Mouse (Mus musculus) lung, postnatal 10 days (tissue): ENCODE results near the gene Rhoj.
A peak's percentile ranks its signal among the peaks of the same experiment; 100 is the strongest.

ENCODE experiments used
- DNase-seq: peaks from one replicate; pipeline ENCODE4 v3.0.0; 2021

Rhoj gene

GRCm38 (mm10) chr12:75350750-75351149, 42.6 kb downstream of the Rhoj start:
- DNase-seq: no peak

GRCm38 (mm10) chr12:75351846-75352245, 43.7 kb downstream of the Rhoj start:
- no peak for DNase-seq

GRCm38 (mm10) chr12:75352410-75352809, 44.3 kb downstream of the Rhoj start:
- DNase-seq: peak; percentile 48

DNA sequence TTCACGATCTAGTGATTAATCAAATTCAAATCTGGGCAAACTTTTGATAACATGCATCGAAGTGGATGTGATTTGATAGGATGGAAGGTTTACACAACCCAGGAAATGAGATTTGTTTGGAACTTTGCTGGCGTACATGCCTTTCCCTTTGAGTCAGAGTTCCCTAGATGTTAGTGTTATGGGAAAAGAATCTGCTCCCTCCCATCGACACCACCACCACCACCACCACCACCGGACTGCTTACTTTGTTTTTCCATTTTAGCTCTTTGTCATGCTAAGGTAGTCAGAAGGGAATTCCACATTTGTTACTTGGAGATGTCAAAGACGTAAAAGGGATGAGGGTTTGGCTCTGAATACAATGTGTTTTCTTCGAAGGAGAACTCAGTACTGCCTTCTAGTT, 46.2 kb downstream of the Rhoj start:
- peak; percentile 19 for DNase-seq

- DNase-seq: no peak
Measured at GRCm38 (mm10) chr12:75357781-75358180, 49.7 kb downstream of the Rhoj start.

GRCm38 (mm10) chr12:75358714-75359113, 50.6 kb downstream of the Rhoj start:
- DNase-seq: peak; percentile 72

GRCm38 (mm10) chr12:75359500-75359899, 51.4 kb downstream of the Rhoj start:
- peak; percentile 30 for DNase-seq

DNA sequence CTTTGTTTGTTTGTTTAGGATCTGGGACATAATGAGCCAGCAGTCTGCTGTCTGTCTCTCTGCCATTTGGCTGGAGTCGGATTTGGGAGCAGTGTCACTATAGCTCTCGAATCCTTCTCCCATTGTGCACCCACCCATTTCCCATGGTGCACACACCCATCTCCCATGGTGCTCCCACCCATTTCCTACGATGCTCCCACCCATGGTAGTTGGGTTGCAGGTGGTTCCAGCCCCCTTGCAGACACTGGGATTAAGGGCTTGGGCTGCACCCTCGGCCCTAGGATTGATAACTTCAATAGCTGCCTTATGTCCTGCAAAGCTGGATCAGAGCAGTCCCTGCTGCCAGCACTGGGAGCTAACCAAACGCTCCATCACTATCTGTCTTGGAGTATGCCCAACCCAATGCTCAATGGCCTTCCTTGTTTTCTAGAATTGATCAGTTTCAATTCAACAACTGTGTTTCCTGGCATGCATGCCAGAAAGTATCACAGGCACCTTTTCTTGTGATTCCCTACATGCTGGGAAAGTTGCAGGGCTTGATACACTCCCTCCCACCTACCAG, 51.9 kb downstream of the Rhoj start:
- no peak for DNase-seq

GRCm38 (mm10) chr12:75362456-75362855, 54.3 kb downstream of the Rhoj start:
- no peak for DNase-seq

DNA sequence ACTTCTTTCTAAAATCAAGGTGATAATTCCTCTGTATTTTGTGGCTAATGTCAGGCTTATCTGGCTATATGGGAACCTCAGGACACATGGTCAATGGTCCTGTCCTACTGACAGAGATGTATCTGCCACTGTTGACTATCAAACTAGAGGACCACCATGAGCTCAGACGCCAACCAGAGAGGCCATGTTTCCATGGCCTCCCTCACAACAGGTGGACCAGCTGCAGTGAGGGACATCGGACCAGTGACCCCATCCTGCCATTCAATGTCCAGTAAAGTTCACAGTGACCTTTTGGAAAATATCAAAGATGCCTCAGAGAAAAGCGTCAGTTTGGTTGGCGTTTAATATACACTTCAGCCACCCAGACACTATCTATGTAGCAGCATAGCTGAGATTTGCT, 56.3 kb downstream of the Rhoj start:
- no peak for DNase-seq

DNA sequence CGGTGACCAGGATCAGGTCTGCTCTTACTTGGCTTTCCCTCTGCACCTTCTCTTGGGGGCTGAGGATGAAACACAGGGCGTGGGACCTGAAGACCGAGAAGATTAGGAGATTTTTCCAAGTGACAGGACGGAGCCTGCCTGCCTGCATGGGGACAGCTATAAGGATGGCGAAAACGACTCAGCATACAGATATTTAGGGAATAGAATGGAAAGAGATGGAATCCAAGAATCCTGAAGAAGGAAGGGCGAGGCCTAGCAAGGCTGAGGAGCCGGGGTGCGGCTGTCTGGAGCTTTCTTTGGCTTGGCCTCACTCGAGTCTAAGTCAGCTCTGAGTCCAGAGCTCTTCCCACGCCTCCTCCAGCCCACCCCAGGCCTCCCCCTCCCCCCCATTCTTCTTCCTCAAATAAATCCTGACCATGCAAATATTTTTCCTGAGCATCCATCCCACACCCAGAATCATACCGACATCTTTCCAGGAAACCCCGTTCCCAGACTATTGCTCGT, 57.6 kb downstream of the Rhoj start:
- no peak for DNase-seq

- DNase-seq: no peak
Measured at GRCm38 (mm10) chr12:75367371-75367770, 59.2 kb downstream of the Rhoj start.

GRCm38 (mm10) chr12:75368527-75368926, 60.4 kb downstream of the Rhoj start:
- peak; percentile 25 for DNase-seq

DNA sequence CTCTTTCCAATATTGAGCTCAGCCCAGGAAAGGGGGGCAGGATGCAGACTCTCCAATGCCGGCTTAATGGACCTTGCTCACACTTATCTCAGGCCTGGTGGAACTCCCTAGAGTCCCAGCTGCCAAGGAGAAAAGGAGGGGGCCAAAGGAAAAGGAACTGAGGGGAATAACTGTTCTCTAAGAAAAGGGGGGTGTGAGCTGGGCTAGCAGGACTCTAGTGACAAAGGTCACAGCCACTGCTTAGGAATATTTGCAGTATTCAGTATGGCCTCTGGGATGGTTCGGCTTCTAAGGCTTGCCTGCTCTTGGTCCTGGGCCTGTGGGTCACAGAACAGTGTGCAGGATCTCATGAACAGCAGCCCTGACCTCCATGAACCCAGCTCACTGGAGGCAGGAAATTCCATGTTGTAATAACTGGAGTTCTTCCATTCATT, 61.3 kb downstream of the Rhoj start:
- DNase-seq: peak; percentile 67

DNA sequence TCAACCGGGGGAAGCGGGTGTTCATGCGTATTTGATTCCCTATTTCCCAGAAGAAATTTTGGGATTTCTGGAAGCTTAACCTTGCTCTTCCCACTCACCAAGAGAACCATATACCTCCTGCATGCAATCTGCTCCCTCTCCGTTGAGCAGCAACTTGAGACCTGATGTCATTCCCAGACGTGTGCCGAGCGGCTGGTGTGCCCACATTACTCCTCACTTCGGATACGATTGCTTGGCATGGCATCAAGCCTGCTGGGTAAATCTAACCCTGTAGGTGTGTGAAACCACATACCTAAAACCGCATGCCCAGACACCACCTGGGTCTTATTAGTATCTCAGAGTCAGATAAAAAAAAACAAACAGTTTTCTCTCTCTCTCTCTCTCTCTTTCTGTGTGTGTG, 66.3 kb downstream of the Rhoj start:
- DNase-seq: no peak

DNA sequence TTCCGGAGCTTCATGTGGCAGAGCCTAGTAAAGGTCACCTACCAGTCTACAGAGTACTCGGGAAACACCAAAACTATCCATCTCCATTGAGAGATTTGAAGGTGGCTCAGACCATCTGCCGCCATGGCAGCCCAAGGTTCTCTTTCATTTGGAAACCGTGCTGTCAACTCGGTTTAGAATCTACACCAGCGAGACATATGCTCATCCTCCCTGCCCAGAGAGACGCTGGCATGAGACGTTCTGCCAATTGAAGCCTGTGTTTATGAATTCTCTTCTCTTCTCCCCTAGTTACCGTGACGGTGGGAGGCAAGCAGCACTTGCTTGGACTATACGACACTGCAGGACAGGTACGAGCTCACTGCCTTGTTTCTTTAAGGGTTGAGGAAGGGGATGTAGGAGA, 66.9 kb downstream of the Rhoj start:
- DNase-seq: no peak

DNA sequence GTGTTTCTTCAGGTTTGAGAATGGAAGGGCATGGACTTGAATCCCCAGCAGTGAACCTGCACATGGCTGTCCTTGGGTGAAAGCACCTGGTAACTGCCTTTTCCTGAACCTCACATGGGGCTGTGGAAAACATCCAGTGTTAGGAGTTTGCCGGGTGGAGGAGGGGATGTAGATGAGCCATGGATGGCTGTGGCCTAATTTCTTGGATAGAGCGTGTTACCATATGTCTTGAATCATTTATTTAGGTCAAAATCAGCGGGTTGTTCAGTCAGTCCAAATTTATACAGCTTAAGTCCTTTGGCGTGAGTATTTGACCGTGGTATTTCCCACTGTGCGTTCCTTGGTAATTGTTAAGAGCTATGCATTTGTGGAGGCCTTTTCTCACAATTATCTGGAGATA, 68.0 kb downstream of the Rhoj start:
- DNase-seq: no peak

- DNase-seq: no peak
Measured at GRCm38 (mm10) chr12:75386731-75387130, 78.6 kb downstream of the Rhoj start.

GRCm38 (mm10) chr12:75387156-75387555, 79.0 kb downstream of the Rhoj start:
- no peak for DNase-seq

- no peak for DNase-seq
Measured at GRCm38 (mm10) chr12:75387846-75388245, 79.7 kb downstream of the Rhoj start.

DNA sequence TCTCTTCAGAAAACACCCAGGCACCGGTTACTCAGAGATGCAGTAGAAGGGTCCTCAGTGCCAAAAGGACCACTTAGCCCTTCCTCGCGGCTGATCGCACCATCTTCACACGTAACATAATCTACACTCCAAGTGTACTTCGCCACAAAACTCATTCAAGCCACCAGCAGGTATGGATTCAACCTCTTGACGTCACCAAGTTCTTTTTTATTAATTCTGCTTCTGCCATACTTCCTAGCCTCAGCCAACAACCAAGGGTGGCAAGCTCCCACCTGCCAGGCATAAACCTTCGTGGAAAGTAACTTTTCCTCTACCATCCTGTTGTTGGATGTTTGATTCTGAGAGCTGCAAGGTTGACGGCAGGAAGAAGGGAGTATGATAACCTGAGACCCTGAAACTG, 80.4 kb downstream of the Rhoj start:
- no peak for DNase-seq

- peak; percentile 45 for DNase-seq
Measured at GRCm38 (mm10) chr12:75389308-75390135, 81.4 kb downstream of the Rhoj start.

DNA sequence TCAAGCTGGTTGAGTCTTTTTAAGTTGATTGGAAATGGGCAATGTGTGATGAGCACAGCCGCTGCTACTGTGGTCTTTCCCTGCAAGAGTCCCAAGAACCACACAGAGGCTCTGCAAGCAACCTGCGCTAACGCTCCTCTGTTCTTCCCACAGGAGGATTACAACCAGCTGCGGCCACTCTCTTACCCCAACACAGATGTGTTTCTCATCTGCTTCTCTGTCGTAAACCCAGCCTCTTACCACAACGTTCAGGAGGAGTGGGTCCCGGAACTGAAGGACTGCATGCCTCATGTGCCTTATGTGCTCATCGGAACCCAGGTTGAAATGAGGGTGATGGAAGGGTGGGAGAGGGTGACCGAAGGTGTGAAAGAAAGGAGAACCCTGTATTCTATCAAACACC, 83.4 kb downstream of the Rhoj start:
- DNase-seq: no peak

- no peak for DNase-seq
Measured at GRCm38 (mm10) chr12:75394011-75394773, 86.1 kb downstream of the Rhoj start.
